Mouse (Mus musculus): ENCODE results near the gene Rft1.

DNA sequence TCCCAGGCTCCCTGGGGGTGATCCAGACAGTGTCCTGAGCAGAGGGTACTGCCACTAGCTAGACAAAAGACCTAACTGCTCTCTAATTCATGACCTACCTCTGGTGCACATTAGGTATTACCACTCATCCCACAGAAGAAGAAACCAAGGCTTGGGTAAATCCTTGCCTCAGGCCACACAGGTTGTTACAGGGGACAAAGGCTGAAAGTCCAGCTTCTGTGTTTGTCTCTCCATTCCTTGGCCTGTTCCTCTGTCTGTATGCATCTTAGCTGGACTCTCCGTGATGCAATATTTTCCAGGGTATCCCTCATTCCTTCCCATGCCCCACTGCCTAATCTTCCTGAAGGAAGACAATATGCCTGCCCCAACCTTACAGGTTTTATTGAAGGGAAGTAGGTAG is 19.7 kb upstream of the Rft1 start:
- TF ChIP-seq MXI1 (IDR thresholded peaks at IDR 0.05; ENCODE audit: low read depth, low read length) (no peak), MAX (IDR thresholded peaks at IDR 0.05; ENCODE audit: low read length) (no peak), NRF1 (IDR thresholded peaks at IDR 0.05; ENCODE audit: insufficient read depth, low read depth, low read length, poor library complexity, severe bottlenecking) (no peak), ELF1 (IDR thresholded peaks at IDR 0.05; ENCODE audit: low read depth, low read length) (no peak), CTCF (IDR thresholded peaks at IDR 0.05 in 2 of 3, conservative IDR thresholded peaks at IDR 0.05 in 1 of 3; ENCODE audit: control insufficient read depth in 1 of 3, insufficient read depth in 1 of 3, low read depth in 2 of 3, low read length in 3 of 3, poor library complexity in 1 of 3, severe bottlenecking in 1 of 3) (no peak), POLR2AphosphoS2 (IDR thresholded peaks at IDR 0.05; ENCODE audit: low read length) (no peak), EP300 (IDR thresholded peaks at IDR 0.05; ENCODE audit: low read depth in 1 of 2, low read length in 2 of 2) (no peak), TBP (IDR thresholded peaks at IDR 0.05; ENCODE audit: low read depth, low read length) (no peak), MAZ (IDR thresholded peaks at IDR 0.05; ENCODE audit: low read depth, low read length) (no peak), SIN3A (IDR thresholded peaks at IDR 0.05; ENCODE audit: low read length) (no peak), POLR2A (IDR thresholded peaks at IDR 0.05; ENCODE audit: control insufficient read depth in 1 of 2, insufficient read depth in 1 of 2, low read depth in 1 of 2, low read length in 2 of 2, poor library complexity in 1 of 2) (no peak), CHD2 (IDR thresholded peaks at IDR 0.05; ENCODE audit: low read length) (no peak), MYC (IDR thresholded peaks at IDR 0.05; ENCODE audit: low read depth, low read length) (no peak), HCFC1 (IDR thresholded peaks at IDR 0.05; ENCODE audit: low read depth, low read length) (no peak)
